In genomic region chr14:20093493-20093892, GRCm38 (mm10) we compare ENCODE assay signal across 10 mouse cellular contexts. TPM values are rescaled to one million over a fixed set of nuclear protein-coding genes. Genes with fewer than 3 reads are reported as not detected.
DNase-seq lines count a peak whose midpoint lies in the region; ATAC-seq and TF ChIP-seq lines count a peak whose summit lies in the region.
"Had no signal": no experiment of that assay in that cellular context is flagged by ENCODE, and none has a peak within 500 bp of the region (broad histone marks: within the 10 kb centered on the region; RNA-seq: fewer than 3 reads in every experiment).

No protein-coding gene starts in this region.

- H3K27ac ChIP-seq in heart, embryonic 11.5 days (ENCODE audit: low read depth, low read length): no peak overlapping the region
- H3K27ac ChIP-seq in thymus, adult 2 months (ENCODE audit: control insufficient read depth, insufficient read depth, low read length): no peak overlapping the region
- no peak overlapping the region for H3K27ac ChIP-seq in cerebellum, adult 2 months (ENCODE audit: insufficient read depth, low read length)

- H3K4me1 ChIP-seq in heart, embryonic 11.5 days (ENCODE audit: control insufficient read depth, insufficient read depth, low read length): no peaks in the 10 kb centered on the region
- H3K4me1 ChIP-seq in thymus, adult 2 months (replicated peaks; ENCODE audit: control insufficient read depth, insufficient read depth, low read length): no peaks in the 10 kb centered on the region
- H3K4me1 ChIP-seq in cerebellum, adult 2 months (ENCODE audit: control insufficient read depth, insufficient read depth, low read length): no peaks in the 10 kb centered on the region

- 16% methylated on average over 7 of the region's 7 CpGs for WGBS in heart, embryonic 11.5 days (ENCODE audit: insufficient replicate concordance)
- WGBS in thymus, adult 2 months: 23% methylated on average over 7 of the region's 7 CpGs
- WGBS in cerebellum, adult 2 months: 24% methylated on average over 7 of the region's 7 CpGs

- peak; percentile 42 for DNase-seq in heart, adult 11 months
- peak; percentile 42 for DNase-seq in thymus, postnatal 0 days (ENCODE audit: low spot score)
- no peak for DNase-seq in thymus, adult 2 months
- DNase-seq in kidney, postnatal 36 days: peak; percentile 48 to 78
- DNase-seq in yolk sac, embryonic 10.5 days (ENCODE audit: low spot score): peak; percentile 69
- no peak for DNase-seq in cerebellum, adult 2 months
- no peak for DNase-seq in left cerebral cortex, adult 8-10 months (ENCODE audit: low spot score in 2 of 2)
- DNase-seq: layer of hippocampus, adult 9-11 months had no signal

- H3K4me3 ChIP-seq in heart, embryonic 11.5 days (ENCODE audit: low read depth, low read length): no peak overlapping the region
- no peak overlapping the region for H3K4me3 ChIP-seq in thymus, adult 2 months (ENCODE audit: control insufficient read depth, insufficient read depth, low read length)
- H3K4me3 ChIP-seq in cerebellum, adult 2 months (replicated peaks; ENCODE audit: insufficient read depth, low read depth, low read length): no peak overlapping the region
- H3K4me3 ChIP-seq: erythroblast, embryonic 14.5 days had no signal

- TF ChIP-seq CTCF in thymus, adult 2 months (IDR thresholded peaks at IDR 0.05; ENCODE audit: borderline replicate concordance, control insufficient read depth, extremely low read depth, insufficient read depth, low read length, poor library complexity): no peak
- no peak for TF ChIP-seq CTCF in cerebellum, adult 2 months (IDR thresholded peaks at IDR 0.05; ENCODE audit: borderline replicate concordance, insufficient read depth, low read depth, low read length)

- no peak for ATAC-seq in heart, embryonic 11.5 days (replicated peaks; ENCODE audit: insufficient number of reproducible peaks, low FRiP score, low TSS enrichment)

- no peak overlapping the region for H3K9ac ChIP-seq in heart, embryonic 11.5 days (ENCODE audit: low read depth, low read length)

- no peaks in the 10 kb centered on the region for H3K9me3 ChIP-seq in heart, embryonic 11.5 days (replicated peaks; ENCODE audit: control insufficient read depth, low read length)

- no peak for TF ChIP-seq POLR2A in thymus, adult 2 months (IDR thresholded peaks at IDR 0.05; ENCODE audit: control insufficient read depth, extremely low read depth, insufficient read depth, low read length, poor library complexity)
- TF ChIP-seq POLR2A in cerebellum, adult 2 months (IDR thresholded peaks at IDR 0.05; ENCODE audit: borderline replicate concordance, insufficient read depth, low read length): no peak

- H3K27me3 ChIP-seq in heart, embryonic 11.5 days (ENCODE audit: control insufficient read depth, insufficient read depth, low read length): no peaks in the 10 kb centered on the region
- H3K27me3 ChIP-seq in thymus, adult 2 months (ENCODE audit: control insufficient read depth, insufficient read depth, low read length): no peaks in the 10 kb centered on the region
- no peaks in the 10 kb centered on the region; the same call in 1 of the 2 replicates for H3K27me3 ChIP-seq in cerebellum, adult 2 months (ENCODE audit: control insufficient read depth, insufficient read depth, low read length)

- no peak overlapping the region for H3K4me2 ChIP-seq in heart, embryonic 11.5 days

- H3K36me3 ChIP-seq in heart, embryonic 11.5 days (ENCODE audit: control insufficient read depth, insufficient read depth, low read length): no peaks in the 10 kb centered on the region
- H3K36me3 ChIP-seq in thymus, adult 2 months (ENCODE audit: control insufficient read depth, insufficient read depth, low read length): no peaks in the 10 kb centered on the region

RNA-seq across cellular contexts. Expression of gene Saysd1, which starts 44.8 kb away (rescaled TPM):
- polyA plus RNA-seq in heart, embryonic 11.5 days (2014; fragmentation: Nextera tagmentation; extraction: Ambion mirVana): 8.4 and 8.6 TPM in 2 replicates
- polyA plus RNA-seq in thymus, postnatal 0 days (2015; fragmentation: Nextera tagmentation; extraction: Ambion mirVana): 14.4 and 16.0 TPM in 2 replicates
- polyA plus RNA-seq in thymus, adult 2 months (2012; rRNA removed): 12.8 and 14.6 TPM in 2 replicates
- 7.5 and 7.8 TPM in 2 replicates for polyA plus RNA-seq in cerebellum, adult 2 months (2012; rRNA removed)
- 1 to 10 TPM; 3.3 to 4.4 (median 4.0) TPM for total RNA-seq in left cerebral cortex, adult 8-10 months (2022)

Comparison
In these comparisons a context has a peak if more than half of its experiments do, and no peak if none do; other contexts are left out.
1. DNase-seq: peak in heart, adult 11 months (single experiment), thymus, postnatal 0 days (single experiment), kidney, postnatal 36 days (2 of 2) and yolk sac, embryonic 10.5 days (single experiment); none in thymus, adult 2 months (single experiment), cerebellum, adult 2 months (0 of 2) and left cerebral cortex, adult 8-10 months (0 of 2).